Mouse (Mus musculus) brain, embryonic 14.5 days (tissue): ENCODE measurements around the gene Igfbp6.

ENCODE experiments used
- CTCF ChIP-seq: fragments of 200-500 bp; IDR thresholded peaks from 2 replicates; pipeline ENCODE4 v1.5.1; 2012; ENCODE audit warnings: inconsistent platforms, mild to moderate bottlenecking, moderate library complexity, borderline replicate concordance; ENCODE audit not compliant: insufficient read depth, insufficient read length; ENCODE audit errors: extremely low read depth
- POLR2A ChIP-seq: fragments of 200-500 bp; IDR thresholded peaks from 2 replicates; pipeline ENCODE4 v1.6.1; 2012; ENCODE audit warnings: mild to moderate bottlenecking, inconsistent platforms, borderline replicate concordance; ENCODE audit not compliant: poor library complexity, insufficient read depth, insufficient read length, severe bottlenecking; ENCODE audit errors: extremely low read depth

GRCm38 (mm10) chr15:102175736-102176319 is 31.7 kb downstream of the Igfbp6 start:
- TF ChIP-seq CTCF (no peak), POLR2A (no peak)
